Mouse (Mus musculus): ENCODE measurements around the gene Fcrlb. TPM values are rescaled to one million over a fixed set of nuclear protein-coding genes. Genes with fewer than 3 reads are reported as not detected.

The Fcrlb gene
- polyA plus RNA-seq, 1 experiment from 2014 or later: 0.11 TPM

DNA sequence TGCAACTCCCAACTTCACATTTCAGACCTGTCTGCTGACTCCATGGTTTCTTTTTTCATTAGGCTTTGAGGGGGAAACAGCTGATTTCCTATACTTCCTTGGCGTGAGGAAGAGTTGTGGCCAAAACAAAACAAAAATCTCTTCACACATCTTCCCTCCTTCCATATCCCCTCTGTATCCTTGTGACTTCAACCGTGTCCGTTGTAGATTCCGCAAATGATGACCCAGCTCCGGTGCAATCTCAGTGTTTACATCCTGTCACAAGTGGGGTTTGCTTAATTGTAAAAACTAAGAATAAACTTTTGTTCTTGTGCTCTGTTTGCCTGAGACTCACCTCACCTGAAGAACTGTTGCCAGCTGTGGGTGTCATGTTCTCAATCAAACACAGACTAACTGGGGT is 9.3 kb downstream of the Fcrlb start:
- H3K27me3 ChIP-seq (replicated peaks): peaks cover 19% of the 10 kb centered on the region
- no peak overlapping the region for H3K27ac ChIP-seq
- no peaks in the 10 kb centered on the region for H3K36me3 ChIP-seq
- WGBS: 54% methylated on average over 5 of the region's 5 CpGs
- no peak overlapping the region for H3K9ac ChIP-seq
- no peak overlapping the region for H3K4me2 ChIP-seq (replicated peaks)
- no peak for ATAC-seq
- H3K9me3 ChIP-seq: no peaks in the 10 kb centered on the region
- H3K4me3 ChIP-seq (replicated peaks): no peak overlapping the region
- peaks cover 12% of the 10 kb centered on the region for H3K4me1 ChIP-seq (replicated peaks)

DNA sequence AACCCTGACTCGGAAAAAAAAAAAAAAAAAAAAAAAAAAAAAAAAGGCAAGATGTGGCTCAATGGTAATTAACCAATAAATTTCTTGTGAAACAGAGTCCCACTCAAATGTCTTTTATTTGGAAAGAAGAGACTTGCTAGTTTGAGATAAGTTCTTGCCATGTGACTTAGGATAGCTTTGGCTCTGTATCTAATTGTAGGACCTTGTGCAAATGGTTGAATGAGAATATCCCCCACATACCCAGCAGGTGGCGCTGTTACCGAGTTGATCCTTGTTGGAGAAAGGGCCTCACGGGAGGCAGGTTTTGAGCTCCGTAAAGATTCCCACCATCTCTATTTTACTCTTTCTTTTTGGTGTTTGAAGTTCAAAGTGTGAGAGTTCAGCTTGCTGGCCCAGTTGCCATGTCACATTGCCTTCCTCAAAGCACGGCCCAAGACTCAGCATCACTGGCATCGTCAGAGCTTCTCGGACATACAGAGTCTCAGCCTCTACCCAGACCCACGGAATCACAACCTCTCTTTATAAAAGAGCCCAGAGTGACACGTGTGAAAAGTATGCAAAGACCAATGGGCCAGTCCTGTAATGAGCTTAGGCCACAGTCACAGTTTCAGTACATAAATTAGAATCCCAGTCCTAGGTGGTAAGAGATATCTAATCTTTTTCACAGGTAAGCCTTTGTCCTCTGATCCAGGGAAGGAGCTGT is 11.1 kb downstream of the Fcrlb start:
- Histone ChIP-seq H3K27ac (no peak overlapping the region), H3K9me3 (no peaks in the 10 kb centered on the region), H3K4me1 (replicated peaks) (no peaks in the 10 kb centered on the region), H3K27me3 (replicated peaks) (peaks cover 4% of the 10 kb centered on the region; the same call in 1 of the 2 replicates), H3K36me3 (no peaks in the 10 kb centered on the region), H3K4me3 (replicated peaks) (no peak overlapping the region), H3K4me2 (replicated peaks) (no peak overlapping the region), H3K9ac (no peak overlapping the region)
- ATAC-seq: peak; percentile 57
- 37% methylated on average over 10 of the region's 10 CpGs for WGBS

DNA sequence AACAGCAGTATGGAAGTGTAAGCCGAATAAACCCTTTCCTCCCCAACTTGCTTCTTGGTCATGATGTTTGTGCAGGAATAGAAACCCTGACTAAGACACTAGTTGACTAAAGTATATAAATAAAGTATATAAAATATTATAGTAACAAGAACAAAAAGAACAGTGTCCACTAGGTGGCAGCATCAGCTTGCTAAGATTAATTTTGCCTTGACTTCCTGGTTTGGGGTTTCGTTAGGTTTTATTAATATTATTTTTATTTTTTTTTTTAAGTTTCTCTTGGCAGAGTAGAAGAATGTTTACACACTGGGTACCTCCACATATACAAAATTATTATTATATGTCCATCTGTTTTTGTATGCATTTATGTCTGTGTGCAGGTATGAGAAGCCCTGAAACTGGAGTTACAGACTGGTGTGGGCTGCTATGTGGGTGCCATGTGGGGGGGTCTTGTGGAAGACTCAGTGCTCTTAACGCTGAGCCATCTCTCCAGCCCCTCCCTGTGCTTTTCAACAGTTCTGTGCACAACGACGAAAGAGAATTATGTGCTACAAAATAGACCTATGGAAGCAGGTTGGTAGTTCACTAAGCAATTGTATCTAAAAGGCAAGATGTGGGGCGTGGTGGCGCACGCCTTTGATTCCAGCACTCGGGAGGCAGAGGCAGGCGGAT is 11.8 kb downstream of the Fcrlb start:
- Histone ChIP-seq H3K4me2 (replicated peaks) (peak overlapping the region; percentile 43; the same call in 1 of the 2 replicates), H3K27me3 (replicated peaks) (no peaks in the 10 kb centered on the region; the same call in 1 of the 2 replicates), H3K4me1 (replicated peaks) (no peaks in the 10 kb centered on the region)

DNA sequence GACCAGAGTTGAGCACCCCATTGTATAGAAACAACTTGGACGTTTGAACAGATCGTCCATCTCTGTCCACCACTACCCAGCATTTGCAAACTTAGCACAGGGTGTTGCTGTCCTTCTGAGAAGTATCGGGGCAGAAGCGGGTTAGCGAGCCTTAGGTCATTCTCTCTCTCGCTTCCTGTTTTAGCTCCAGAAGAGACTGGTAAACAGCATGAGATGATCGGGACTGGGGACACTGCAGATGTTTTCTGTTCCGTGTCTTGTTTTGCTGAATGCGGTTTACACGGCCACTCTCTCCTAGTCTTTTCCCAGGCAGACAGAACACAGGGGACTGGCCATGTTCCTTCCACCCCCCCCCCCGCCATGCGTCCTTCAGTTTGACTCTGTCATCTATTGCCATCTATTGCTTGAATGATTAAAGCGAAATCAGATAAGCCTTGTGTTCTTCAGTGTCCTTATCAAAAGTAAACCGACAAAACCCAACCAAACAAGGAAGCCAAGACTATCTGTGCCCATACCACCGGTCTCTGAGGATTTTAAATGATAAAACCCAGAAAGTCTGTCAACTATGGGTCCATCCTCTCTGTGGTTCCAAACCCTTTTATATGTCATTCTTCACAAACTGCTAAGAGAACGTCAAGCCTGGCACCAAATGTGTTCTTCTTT is 14.2 kb downstream of the Fcrlb start:
- H3K4me1 ChIP-seq (replicated peaks): no peaks in the 10 kb centered on the region
- H3K9me3 ChIP-seq: no peaks in the 10 kb centered on the region
- H3K36me3 ChIP-seq: no peaks in the 10 kb centered on the region

More for the DNA sequence above, 11.8 kb downstream of the Fcrlb start:
- Histone ChIP-seq H3K36me3 (no peaks in the 10 kb centered on the region), H3K27ac (no peak overlapping the region), H3K4me3 (replicated peaks) (no peak overlapping the region), H3K9ac (no peak overlapping the region), H3K9me3 (no peaks in the 10 kb centered on the region)
- peak; percentile 54 for ATAC-seq
- WGBS: 34% methylated on average over 10 of the region's 10 CpGs

DNA sequence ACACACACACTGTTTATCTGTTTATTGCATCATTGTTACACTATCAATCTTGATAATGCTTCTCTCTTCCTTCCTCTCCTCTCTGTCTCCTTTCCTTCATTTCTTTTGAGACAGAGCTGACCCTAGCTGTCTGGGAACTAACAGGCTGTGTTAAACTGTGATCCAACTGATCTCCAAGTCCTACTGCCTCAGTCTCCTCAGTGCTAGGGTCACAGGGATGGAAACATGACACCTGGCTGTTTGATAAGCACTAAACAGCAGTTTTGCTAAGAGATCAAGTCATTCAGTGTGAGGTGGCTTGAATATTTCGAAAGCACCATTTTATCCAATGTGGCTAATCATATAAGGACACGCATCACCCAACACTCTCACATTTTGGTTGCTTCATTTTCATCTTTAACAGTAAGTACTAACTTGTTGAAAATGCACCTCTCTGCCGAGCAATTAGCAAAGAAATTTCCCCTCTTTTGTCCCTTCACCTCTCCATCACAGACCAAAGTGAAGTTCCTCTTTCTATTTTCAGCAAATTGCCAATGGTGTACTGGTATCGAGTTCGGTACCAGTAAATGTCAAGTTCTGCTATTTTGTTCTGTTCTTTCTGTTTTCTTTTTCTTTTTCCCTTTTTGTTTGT is 16.0 kb downstream of the Fcrlb start:
- peaks cover 2% of the 10 kb centered on the region; the same call in 1 of the 2 replicates for H3K4me1 ChIP-seq (replicated peaks)
- H3K27ac ChIP-seq: no peak overlapping the region
- H3K9ac ChIP-seq: no peak overlapping the region
- H3K36me3 ChIP-seq: no peaks in the 10 kb centered on the region
- no peaks in the 10 kb centered on the region for H3K27me3 ChIP-seq (replicated peaks)
- WGBS: 81% methylated on average over 5 of the region's 5 CpGs
- no peak overlapping the region for H3K4me2 ChIP-seq (replicated peaks)
- ATAC-seq: no peak
- no peaks in the 10 kb centered on the region for H3K9me3 ChIP-seq
- no peak overlapping the region for H3K4me3 ChIP-seq (replicated peaks)

More for the DNA sequence above, 14.2 kb downstream of the Fcrlb start:
- Histone ChIP-seq H3K9ac (no peak overlapping the region), H3K4me3 (replicated peaks) (no peak overlapping the region), H3K27me3 (replicated peaks) (no peaks in the 10 kb centered on the region; the same call in 1 of the 2 replicates), H3K4me2 (replicated peaks) (no peak overlapping the region), H3K27ac (no peak overlapping the region)
- 54% methylated on average over 16 of the region's 16 CpGs for WGBS
- no peak for ATAC-seq

DNA sequence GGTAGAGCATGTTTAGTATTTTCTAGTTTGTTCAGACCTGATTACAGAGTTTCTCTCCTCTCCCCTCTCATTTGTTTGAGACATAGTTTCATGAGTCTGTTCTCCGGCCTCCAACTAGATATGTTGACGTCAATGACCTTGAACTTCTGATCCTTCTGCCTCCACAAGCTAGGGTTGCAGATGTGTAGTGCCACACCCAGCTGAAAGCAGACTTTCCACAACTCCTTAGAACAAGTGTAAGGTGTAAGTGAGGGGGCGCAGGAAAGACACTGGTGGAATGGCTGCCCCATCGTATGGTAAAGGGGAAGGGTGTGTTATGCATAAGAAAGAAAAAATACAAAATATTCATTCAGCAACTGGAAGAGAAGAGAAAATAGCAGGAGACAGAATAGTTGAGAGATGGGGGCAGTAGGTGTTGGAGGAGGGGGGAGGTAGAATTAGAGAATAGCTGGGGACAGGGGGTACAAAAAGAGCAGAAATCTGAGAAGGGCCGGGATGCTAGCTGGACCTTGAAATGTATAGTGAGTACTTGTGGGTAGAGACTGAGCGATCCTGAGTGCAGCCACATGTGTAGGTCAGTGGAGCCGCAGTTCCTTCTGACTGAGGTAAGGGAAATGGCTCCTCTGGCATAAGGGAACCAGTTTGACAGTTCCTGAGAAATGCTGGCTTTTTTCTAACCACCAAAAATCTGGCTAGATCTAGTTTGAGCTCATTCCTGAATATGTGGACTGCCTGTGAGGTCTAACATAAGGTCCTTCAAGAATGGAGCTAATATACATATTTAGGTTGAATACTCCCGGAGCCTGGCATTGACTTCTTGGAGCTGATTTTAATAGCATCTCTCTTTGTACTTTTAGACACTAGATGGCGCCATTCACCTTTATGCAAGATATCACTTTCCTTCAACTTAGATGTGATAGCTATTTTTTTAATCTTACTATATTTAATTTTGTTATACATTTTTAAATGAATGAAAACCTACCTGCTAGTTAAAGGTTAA is 17.8 kb downstream of the Fcrlb start:
- Histone ChIP-seq H3K27ac (no peak overlapping the region), H3K4me3 (replicated peaks) (no peak overlapping the region), H3K36me3 (no peaks in the 10 kb centered on the region), H3K4me1 (replicated peaks) (peaks cover 3% of the 10 kb centered on the region; the same call in 1 of the 2 replicates), H3K4me2 (replicated peaks) (no peak overlapping the region), H3K27me3 (replicated peaks) (no peaks in the 10 kb centered on the region), H3K9me3 (no peaks in the 10 kb centered on the region), H3K9ac (no peak overlapping the region)
- ATAC-seq: peak; percentile 23; the same call in 1 of the 2 replicates
- 57% methylated on average over 9 of the region's 9 CpGs for WGBS

DNA sequence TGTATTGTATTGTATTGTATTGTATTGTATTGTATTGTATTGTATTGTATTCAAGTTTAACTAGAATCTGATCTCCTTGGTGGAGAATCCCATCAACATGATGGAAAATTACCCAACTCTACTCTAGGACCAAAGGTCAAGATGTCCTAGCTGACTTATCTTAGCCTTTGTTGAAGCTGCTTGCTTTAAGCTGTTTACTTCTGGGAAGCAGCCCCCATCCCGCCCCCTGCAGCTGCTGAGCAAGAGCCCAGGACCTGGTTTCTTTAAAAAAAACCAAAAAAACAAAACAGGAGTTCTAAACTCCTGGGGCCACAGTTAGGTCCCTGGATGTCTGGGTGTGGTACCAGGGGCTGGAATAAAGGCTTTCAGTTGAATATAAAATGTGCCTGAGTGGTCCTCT is 20.5 kb downstream of the Fcrlb start:
- WGBS: 50% methylated on average over 1 of the region's 1 CpGs
- ATAC-seq: no peak
- Histone ChIP-seq H3K9ac (no peak overlapping the region), H3K9me3 (no peaks in the 10 kb centered on the region), H3K4me2 (replicated peaks) (no peak overlapping the region), H3K27ac (no peak overlapping the region), H3K4me3 (replicated peaks) (no peak overlapping the region), H3K36me3 (no peaks in the 10 kb centered on the region), H3K4me1 (replicated peaks) (peaks cover 3% of the 10 kb centered on the region; the same call in 1 of the 2 replicates), H3K27me3 (replicated peaks) (no peaks in the 10 kb centered on the region)

DNA sequence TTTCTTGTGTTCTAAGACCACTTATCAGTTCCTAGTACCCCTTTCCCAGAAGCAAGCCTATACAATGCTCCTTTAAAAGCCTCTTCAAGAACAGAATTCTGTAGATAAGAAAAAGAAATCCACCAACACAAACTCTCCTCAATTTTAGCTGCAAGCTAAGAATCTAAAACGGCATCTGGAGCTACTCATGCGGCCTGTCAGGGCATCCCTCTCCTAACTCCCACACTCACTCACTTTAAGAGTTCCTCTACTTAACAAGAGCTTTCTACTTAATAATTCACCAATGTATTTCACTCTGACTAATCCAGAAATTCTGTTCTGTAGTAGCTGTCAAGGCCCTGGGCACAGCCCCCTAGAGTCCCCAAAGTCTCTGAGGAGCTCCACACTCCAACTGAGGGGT is 21.1 kb downstream of the Fcrlb start:
- 53% methylated on average over 2 of the region's 2 CpGs for WGBS
- Histone ChIP-seq H3K9me3 (no peaks in the 10 kb centered on the region), H3K27ac (no peak overlapping the region), H3K9ac (no peak overlapping the region), H3K27me3 (replicated peaks) (no peaks in the 10 kb centered on the region), H3K4me2 (replicated peaks) (no peak overlapping the region), H3K4me3 (replicated peaks) (no peak overlapping the region), H3K36me3 (no peaks in the 10 kb centered on the region), H3K4me1 (replicated peaks) (peaks cover 3% of the 10 kb centered on the region; the same call in 1 of the 2 replicates)
- no peak for ATAC-seq

DNA sequence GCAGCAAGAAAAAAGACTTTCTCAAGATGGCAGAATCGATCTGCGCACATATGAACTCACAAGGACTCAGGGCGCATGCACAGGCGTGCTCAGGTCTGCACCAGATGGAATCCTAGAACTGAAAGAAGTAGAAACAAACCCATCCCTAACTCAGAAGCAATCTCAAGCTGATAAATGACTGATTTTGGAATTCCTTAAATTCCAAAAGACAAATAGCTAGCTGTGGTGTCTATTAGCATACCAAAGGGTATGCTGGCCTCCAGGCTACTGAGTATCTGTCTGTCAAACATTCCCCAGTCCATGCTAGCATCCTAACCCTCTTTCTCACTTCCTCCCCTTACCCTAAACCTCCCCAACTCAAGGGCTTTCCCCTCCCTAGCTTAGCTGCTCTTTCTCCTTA is 23.4 kb downstream of the Fcrlb start:
- Histone ChIP-seq H3K27ac (no peak overlapping the region), H3K27me3 (replicated peaks) (no peaks in the 10 kb centered on the region), H3K4me3 (replicated peaks) (no peak overlapping the region), H3K9ac (no peak overlapping the region), H3K4me2 (replicated peaks) (no peak overlapping the region), H3K4me1 (replicated peaks) (peaks cover 3% of the 10 kb centered on the region; the same call in 1 of the 2 replicates), H3K36me3 (no peaks in the 10 kb centered on the region), H3K9me3 (no peaks in the 10 kb centered on the region)
- 79% methylated on average over 4 of the region's 4 CpGs for WGBS
- ATAC-seq: no peak

DNA sequence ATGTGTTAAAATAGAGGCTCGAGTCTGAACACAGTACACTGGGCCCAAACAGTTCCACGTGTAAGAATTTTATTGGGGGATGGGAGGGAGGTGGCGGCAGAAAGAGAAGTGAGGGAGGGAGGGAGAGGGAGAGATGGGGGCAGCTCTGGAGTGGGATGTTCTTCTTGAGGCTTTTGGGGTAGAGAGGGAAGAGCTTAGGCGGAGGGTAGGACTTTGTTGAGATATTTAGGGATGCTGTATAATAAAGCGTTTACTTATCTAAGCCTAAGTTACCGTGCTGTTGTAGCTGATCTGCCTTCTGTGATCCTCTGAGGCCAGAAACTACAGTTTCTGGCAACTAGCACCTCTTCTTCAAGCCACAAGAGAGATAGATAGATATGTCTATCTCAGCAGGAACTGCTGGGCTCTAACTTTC is 26.7 kb downstream of the Fcrlb start:
- Histone ChIP-seq H3K27ac (peak overlapping the region; percentile 45), H3K27me3 (replicated peaks) (no peaks in the 10 kb centered on the region), H3K4me3 (replicated peaks) (no peak overlapping the region), H3K4me2 (replicated peaks) (peak overlapping the region; percentile 20; the same call in 1 of the 2 replicates), H3K4me1 (replicated peaks) (no peaks in the 10 kb centered on the region), H3K9me3 (no peaks in the 10 kb centered on the region), H3K9ac (no peak overlapping the region), H3K36me3 (peaks cover 7% of the 10 kb centered on the region; the same call in 1 of the 2 replicates)
- no peak for ATAC-seq
- WGBS: 14% methylated on average over 6 of the region's 6 CpGs

DNA sequence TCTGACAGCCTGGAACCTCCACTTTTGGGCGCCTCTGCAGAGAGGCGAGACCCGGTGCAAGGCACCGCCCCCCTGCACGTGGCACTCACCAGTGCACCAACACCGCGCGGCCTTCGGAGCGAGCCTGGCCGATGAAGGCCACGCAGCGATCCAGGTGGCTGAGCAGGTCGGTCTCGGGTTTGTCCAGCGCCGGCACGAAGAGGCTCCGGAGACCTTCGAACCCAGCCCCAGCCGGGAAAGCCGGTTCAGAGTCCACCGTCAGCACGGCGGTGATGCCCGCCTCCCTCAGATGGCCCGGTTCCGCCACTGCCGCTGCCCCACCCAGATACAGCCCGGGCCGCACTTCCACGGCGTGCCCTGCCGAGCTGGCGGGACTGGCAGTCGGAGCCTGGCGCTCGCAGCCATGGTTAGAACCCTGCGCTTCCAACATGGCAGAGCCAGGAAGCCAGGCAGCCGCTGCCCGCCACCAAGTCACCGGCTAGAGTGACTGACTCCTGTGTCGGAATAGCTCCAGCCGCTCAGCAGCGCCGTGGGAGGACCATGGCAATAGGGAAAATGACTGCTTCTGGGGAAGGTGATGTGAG is 27.7 kb downstream of the Fcrlb start, which contains the start of the genes Gm26620 and Dusp12:
TSS of gene Gm26620 (plus strand) at position 88 of the 584 bp plus-strand sequence.
TSS of gene Dusp12 (minus strand) at position 563 of the 584 bp plus-strand sequence.
- peaks cover 7% of the 10 kb centered on the region; the same call in 1 of the 2 replicates for H3K36me3 ChIP-seq
- H3K4me1 ChIP-seq (replicated peaks): no peaks in the 10 kb centered on the region
- H3K27me3 ChIP-seq (replicated peaks): no peaks in the 10 kb centered on the region
- H3K9me3 ChIP-seq: no peaks in the 10 kb centered on the region
- peak; percentile 90 for ATAC-seq
- peak within 1 kb of the TSS; percentile 81 for H3K4me3 ChIP-seq (replicated peaks)
- peak within 1 kb of the TSS; percentile 91 for H3K27ac ChIP-seq
- WGBS: under 1% methylated on average over 46 of the region's 46 CpGs
- H3K4me2 ChIP-seq (replicated peaks): peak within 1 kb of the TSS; percentile 59
- peak within 1 kb of the TSS; percentile 83 for H3K9ac ChIP-seq
